Mouse (Mus musculus): ENCODE measurements around the gene Gm20388. TPM values are rescaled to one million over a fixed set of nuclear protein-coding genes. Genes with fewer than 3 reads are reported as not detected.
"Not testable (repeated sequence)": the region's sequence is repeated elsewhere in the genome, so short reads cannot be mapped to it uniquely, and the experiment has no call there.

The Gm20388 gene
- total RNA-seq, 2 experiments from 2014 or later, result 18.5 to 23.8 TPM

- no peak for ATAC-seq (replicated peaks; ENCODE audit: poor library complexity, severe bottlenecking)
Observed at GRCm38 (mm10) chr8:123047827-123048226, 3137.2 kb downstream of the Gm20388 start.

- peak; percentile 61 for ATAC-seq (replicated peaks; ENCODE audit: poor library complexity, severe bottlenecking)
Observed at GRCm38 (mm10) chr8:123048402-123048801, 3137.8 kb downstream of the Gm20388 start.

- no peak for ATAC-seq (replicated peaks; ENCODE audit: poor library complexity, severe bottlenecking)
Observed at GRCm38 (mm10) chr8:123051458-123051857, 3140.8 kb downstream of the Gm20388 start.

- no peak for ATAC-seq (replicated peaks; ENCODE audit: poor library complexity, severe bottlenecking)
Observed at GRCm38 (mm10) chr8:123062721-123063120, 3152.1 kb downstream of the Gm20388 start, which contains the start of gene Spg7. Gene Spg7 (plus strand): TSS chr8:123062942.

DNA sequence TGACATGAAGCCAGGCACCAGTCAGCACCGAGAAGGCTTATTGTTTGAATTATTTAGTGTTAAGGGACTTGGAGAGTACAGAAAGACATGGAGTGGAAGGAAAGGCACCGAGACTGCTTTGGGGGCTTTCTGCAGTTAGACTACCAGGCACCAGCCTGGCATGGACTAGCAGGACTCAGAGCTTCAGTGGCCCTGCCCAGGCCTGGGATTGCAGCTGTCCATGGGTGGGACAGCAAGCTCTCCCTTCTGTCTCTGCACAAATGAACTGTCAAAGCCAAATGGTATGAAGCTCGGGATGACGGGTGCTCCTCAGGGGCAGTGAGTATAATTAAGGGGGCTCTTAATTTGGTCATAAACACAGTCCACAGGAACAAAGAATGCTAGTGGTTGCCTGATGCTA is 3153.4 kb downstream of the Gm20388 start:
- ATAC-seq (replicated peaks; ENCODE audit: poor library complexity, severe bottlenecking), result no peak

DNA sequence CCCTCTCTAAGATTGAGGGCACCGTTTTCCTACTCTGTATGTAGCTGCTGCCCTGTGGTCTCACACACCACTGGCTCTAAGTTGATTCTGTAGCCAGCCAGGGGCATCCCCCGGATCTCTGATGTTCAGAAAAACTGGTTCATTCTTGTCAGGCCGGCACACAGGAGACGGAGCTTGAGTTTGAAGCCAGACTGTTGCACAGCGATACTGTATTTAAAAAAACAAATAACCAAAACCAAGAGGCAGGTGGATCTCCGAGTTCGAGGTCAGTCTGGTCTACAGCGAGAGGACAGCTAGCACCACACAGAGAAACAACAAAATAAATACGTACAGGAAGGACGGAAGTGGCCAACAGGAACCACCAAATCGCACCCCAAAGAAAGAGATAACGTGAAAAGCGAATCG is 3154.2 kb downstream of the Gm20388 start:
- ATAC-seq (replicated peaks; ENCODE audit: poor library complexity, severe bottlenecking), result peak; percentile 45

DNA sequence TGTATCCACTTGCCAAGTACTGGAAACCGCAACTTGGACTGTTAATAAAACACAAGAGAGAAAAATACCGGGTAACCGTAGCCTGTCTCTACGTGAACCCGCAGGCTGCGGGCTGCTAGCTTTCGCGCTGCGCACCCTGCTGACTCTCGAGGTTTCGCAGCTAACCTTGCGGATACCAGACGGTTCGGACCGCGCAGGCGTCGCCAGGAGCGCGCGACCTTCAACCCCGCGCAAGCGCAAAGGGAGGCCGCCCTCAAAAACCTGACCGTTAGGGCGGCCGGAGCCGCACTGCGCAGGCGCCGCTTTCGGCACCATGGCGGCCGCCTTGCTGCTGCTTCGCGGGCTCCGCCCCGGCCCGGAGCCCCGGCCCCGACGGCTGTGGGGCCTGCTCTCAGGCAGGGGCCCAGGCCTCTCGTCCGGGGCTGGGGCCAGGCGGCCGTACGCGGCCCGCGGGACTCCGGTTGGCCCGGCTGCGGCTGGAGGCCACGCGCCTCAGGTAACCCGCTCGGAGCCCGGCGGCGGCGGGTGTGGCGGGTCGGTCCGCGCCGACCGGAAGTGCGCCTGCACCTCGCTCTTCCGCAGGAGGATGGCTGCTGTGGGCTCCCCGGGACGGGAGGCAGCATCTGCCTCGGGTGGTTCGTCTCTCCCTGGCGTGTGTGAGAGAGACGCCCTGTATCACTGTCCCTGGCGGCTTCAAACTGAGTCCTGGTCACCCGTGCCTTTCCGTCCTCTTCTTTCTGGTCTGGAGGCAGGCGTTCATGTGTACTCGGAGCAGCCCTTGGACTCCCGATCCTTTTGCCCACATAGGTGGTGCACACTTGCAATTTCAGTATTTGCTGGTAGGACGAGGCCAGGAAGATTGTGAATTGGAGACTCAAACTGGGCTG is 3154.8 kb downstream of the Gm20388 start:
- peak; percentile 93 for ATAC-seq (replicated peaks; ENCODE audit: poor library complexity, severe bottlenecking)

DNA sequence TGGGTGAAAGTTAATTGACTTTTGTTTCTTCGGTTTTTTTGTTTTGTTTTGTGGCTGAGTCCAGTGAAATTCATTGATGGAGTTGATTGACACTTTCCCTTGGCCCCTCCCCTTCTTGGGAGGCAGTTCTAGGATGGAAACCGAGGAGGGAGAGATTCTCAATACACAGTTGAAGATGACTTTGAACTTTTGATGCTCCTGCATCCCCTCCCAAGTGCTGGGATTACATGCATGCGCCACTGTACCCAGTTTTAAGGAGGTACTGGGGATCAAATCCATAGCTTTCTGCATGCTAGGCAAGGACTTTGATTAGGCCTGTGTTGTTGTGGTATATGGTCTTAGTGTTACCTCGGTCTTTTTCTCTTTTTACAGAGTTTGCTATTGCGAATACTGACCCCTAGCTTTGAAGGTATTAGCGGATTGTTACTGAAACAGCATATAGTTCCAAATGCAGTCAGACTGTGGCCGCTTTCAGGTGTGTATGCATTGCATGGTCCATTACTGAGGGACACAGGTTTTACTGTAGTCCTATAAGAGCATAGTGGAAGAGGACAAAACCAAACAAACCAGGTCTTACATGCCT is 3155.6 kb downstream of the Gm20388 start:
- ATAC-seq (replicated peaks; ENCODE audit: poor library complexity, severe bottlenecking), result no peak

DNA sequence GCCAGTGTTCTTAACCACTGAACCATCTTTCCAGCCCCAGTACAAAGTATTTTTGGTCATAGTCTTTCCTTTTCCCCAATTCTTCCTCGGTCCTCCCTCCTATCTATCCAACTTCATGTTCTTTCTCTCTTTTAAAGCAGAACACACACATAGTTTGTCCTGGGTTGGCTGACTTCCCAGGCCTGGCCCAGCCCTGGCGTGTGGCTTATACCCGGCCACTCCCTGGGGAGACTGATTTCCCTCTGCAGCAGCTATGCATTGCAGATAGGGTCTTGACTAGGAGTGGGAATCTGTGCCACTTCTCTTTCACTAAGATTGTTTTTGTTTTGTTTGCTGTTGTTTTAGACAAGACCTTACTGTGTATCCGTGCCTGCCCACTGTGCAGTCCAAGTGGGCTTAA is 3160.5 kb downstream of the Gm20388 start:
- ATAC-seq (replicated peaks; ENCODE audit: poor library complexity, severe bottlenecking), result no peak

- peak; percentile 82 for ATAC-seq (replicated peaks; ENCODE audit: poor library complexity, severe bottlenecking)
Observed at GRCm38 (mm10) chr8:123077213-123077612, 3166.6 kb downstream of the Gm20388 start.

GRCm38 (mm10) chr8:123082993-123083392 is 3172.4 kb downstream of the Gm20388 start:
- ATAC-seq (replicated peaks; ENCODE audit: poor library complexity, severe bottlenecking), result no peak

DNA sequence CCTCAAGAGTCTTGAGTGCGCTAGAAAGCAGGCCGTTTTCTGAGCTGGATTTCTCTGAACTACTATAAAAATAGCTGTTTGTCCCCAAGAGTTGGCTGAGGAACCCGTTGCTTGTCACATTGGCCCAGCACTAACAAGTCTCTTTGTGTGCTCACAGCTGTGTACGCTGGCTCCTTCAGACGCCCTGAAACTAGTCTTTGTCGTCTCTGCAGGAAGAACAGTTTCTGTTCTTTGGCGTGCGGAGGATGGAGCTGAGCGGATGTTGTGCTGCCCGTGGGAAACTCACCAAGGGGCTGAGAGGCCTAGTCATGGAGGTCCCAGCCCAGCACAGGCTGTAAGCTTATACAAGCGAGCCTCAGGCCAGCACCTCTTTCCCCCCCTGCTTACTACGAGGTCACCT is 3173.0 kb downstream of the Gm20388 start:
- ATAC-seq (replicated peaks; ENCODE audit: poor library complexity, severe bottlenecking), result no peak

GRCm38 (mm10) chr8:123087289-123087688 is 3176.6 kb downstream of the Gm20388 start:
- no peak for ATAC-seq (replicated peaks; ENCODE audit: poor library complexity, severe bottlenecking)

- no peak for ATAC-seq (replicated peaks; ENCODE audit: poor library complexity, severe bottlenecking)
Observed at GRCm38 (mm10) chr8:123097216-123097615, 3186.6 kb downstream of the Gm20388 start.

DNA sequence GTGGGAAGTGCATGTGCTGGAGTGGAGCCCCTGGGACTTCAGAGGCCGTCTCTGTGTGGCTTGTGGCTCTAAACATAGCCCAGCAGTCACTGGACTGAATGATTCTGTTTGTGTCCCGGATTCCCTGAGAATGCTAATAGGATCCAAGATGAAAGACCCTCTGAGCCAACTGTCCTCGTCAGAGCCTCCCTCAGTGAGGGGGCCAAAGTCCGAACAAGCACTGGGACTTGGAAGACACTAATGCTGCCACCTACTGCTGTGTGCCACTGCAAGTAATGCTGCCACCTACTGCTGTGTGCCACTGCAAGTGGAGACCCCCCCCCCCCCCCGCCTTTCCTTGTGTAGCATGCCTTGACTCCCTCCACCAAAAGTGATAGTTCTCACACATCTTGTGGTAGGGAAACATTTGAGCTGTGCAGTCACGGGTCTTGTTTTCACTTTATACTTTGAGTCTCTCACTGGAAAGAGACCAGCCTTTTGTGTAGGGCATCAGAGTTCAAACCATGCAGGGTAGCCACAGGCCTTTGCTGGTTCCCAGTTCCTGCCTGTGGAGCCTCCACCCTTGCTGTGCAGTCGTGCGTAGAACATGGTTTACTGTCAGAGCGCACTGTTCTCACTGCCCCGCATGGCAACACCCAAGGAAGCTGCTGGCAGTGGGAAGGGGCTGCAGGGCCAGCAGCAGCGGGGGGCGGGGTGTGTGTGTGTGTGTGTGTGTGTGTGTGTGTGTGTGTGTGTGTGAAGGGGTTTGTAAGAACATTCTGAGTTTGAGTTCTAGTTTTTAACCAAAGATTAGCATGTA is 3187.3 kb downstream of the Gm20388 start:
- ATAC-seq (replicated peaks; ENCODE audit: poor library complexity, severe bottlenecking), result no peak

GRCm38 (mm10) chr8:123100288-123100687 is 3189.6 kb downstream of the Gm20388 start:
- ATAC-seq (replicated peaks; ENCODE audit: poor library complexity, severe bottlenecking), result peak; percentile 80

- ATAC-seq (replicated peaks; ENCODE audit: poor library complexity, severe bottlenecking), result no peak
Observed at GRCm38 (mm10) chr8:123101244-123101643, 3190.6 kb downstream of the Gm20388 start.

GRCm38 (mm10) chr8:123101735-123102685 is 3191.4 kb downstream of the Gm20388 start, which contains the start of gene Rpl13:
Gene Rpl13 (plus strand): TSS chr8:123102350.
- peak; percentile 85 for ATAC-seq (replicated peaks; ENCODE audit: poor library complexity, severe bottlenecking)

DNA sequence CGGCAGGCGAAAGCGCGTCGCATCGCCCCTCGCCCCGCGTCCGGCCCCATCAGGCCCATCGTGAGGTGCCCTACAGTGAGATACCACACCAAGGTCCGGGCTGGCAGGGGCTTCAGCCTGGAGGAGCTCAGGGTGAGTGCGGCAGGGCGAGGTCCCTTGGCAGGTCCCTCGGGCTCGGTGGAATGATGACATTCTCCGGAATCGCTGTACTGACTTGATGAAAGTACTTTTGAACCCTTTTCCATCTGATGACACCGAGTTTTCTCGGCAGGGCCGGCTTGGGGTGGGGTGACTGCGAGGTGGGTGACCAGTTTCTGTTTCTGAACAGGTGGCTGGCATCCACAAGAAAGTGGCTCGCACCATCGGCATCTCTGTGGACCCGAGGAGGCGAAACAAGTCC is 3192.2 kb downstream of the Gm20388 start:
- ATAC-seq (replicated peaks; ENCODE audit: poor library complexity, severe bottlenecking), result not testable (repeated sequence)

- ATAC-seq (replicated peaks; ENCODE audit: poor library complexity, severe bottlenecking), result no peak
Observed at GRCm38 (mm10) chr8:123103285-123103684, 3192.6 kb downstream of the Gm20388 start.
